Mouse (Mus musculus): ENCODE results near the gene Mup3.
A peak's percentile ranks its signal among the peaks of the same experiment; 100 is the strongest.
"Not testable (repeated sequence)": the region's sequence is repeated elsewhere in the genome, so short reads cannot be mapped to it uniquely, and the experiment has no call there.

The Mup3 gene

GRCm38 (mm10) chr4:62087241-62087640 is at the start of gene Mup3:
Gene Mup3 (minus strand): TSS chr4:62087342.
- no peak for DNase-seq (ENCODE audit: low spot score)

GRCm38 (mm10) chr4:62133706-62134105 is 46.6 kb upstream of the Mup3 start:
- DNase-seq (ENCODE audit: low spot score), result no peak

GRCm38 (mm10) chr4:62103366-62103765 is 16.2 kb upstream of the Mup3 start:
- peak; percentile 51 for DNase-seq (ENCODE audit: low spot score)

GRCm38 (mm10) chr4:62087953-62088352 is 811 bp upstream of the Mup3 start:
- no peak for DNase-seq (ENCODE audit: low spot score)

- no peak for DNase-seq (ENCODE audit: low spot score)
These were observed 4.4 kb downstream of the Mup3 start for GRCm38 (mm10) chr4:62082755-62083154.

GRCm38 (mm10) chr4:62075126-62075525 is 12.0 kb downstream of the Mup3 start:
- DNase-seq (ENCODE audit: low spot score), result no peak

GRCm38 (mm10) chr4:62054780-62055179 is 32.4 kb downstream of the Mup3 start:
- not testable (repeated sequence) for DNase-seq (ENCODE audit: low spot score)

GRCm38 (mm10) chr4:62054058-62054457 is 33.1 kb downstream of the Mup3 start, which contains the start of gene Mup20:
Gene Mup20 (minus strand): TSS chr4:62054158.
- not testable (repeated sequence) for DNase-seq (ENCODE audit: low spot score)

All from embryo, embryonic 10 days (tissue).